Mouse (Mus musculus): ENCODE results near the gene Sfi1. TPM values are rescaled to one million over a fixed set of nuclear protein-coding genes. Genes with fewer than 3 reads are reported as not detected.

Gene Sfi1
- total and polyA plus RNA-seq, 3 experiments, result 10.2 to 25.2 (median 17.4) TPM

DNA sequence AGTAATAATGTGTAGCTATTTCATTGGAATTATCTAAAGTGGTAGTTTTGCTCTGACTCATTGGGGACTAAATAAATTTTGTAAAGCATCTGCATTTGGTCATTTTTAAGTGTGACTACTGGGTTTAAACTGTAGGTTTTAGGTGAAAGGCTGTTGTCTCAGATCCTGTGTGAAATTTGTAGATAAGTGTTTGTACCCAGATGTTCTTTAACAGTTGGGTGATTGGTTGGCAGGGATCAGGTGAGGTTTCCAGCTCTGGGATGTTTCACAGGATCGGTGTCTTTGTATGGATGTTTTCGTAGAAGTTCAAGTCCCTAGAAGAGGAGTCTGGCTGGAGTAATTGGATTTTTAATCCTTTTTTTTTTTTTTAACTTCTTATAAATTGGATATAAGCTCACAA lies 10.5 kb upstream of the Sfi1 start:
- in situ Hi-C loops (cut with MboI; ENCODE audit: low pct_ligation_motif_present, low pct_unique_long_range_greater_than_20kb, low sequenced_read_pairs) (no loop called here), dilution Hi-C loops (cut with MboI; ENCODE audit: extremely low pct_ligation_motif_present, extremely low pct_unique_long_range_greater_than_20kb, low sequenced_read_pairs) (no loop called here)
- H3K79me2 ChIP-seq (replicated peaks; ENCODE audit: control insufficient read depth, extremely low read depth, insufficient read depth, poor library complexity, severe bottlenecking), result peaks cover 57% of the 10 kb centered on the region
- peak overlapping the region; percentile 39 to 61 (median 52) for H3K4me3 ChIP-seq (replicated peaks in 1 of 3; ENCODE audit: low read depth in 2 of 3, low read length in 2 of 3, poor library complexity in 1 of 3)
- no peak overlapping the region; the same call in 1 of the 2 replicates for H3K27ac ChIP-seq (ENCODE audit: insufficient read depth, low read depth)
- H3K4me2 ChIP-seq (ENCODE audit: insufficient read depth, low read depth, poor library complexity, severe bottlenecking), result peak overlapping the region; percentile 65
- DNase-seq (ENCODE audit: extremely low read depth), result peak; percentile 41
- TF ChIP-seq NELFE (IDR thresholded peaks at IDR 0.05; ENCODE audit: low read depth, low read length) (no peak), CHD2 (IDR thresholded peaks at IDR 0.05; ENCODE audit: low read length) (no peak), EP300 (IDR thresholded peaks at IDR 0.05; ENCODE audit: low read length) (no peak), MEF2A (IDR thresholded peaks at IDR 0.05; ENCODE audit: borderline replicate concordance, low read depth, low read length) (no peak), RCOR1 (conservative IDR thresholded peaks at IDR 0.05; ENCODE audit: low read depth, low read length) (no peak), PAX5 (IDR thresholded peaks at IDR 0.05; ENCODE audit: low read length) (no peak), KAT2A (IDR thresholded peaks at IDR 0.05; ENCODE audit: insufficient replicate concordance, low read length) (no peak), SMC3 (IDR thresholded peaks at IDR 0.05; ENCODE audit: low read depth, low read length) (no peak), SIN3A (IDR thresholded peaks at IDR 0.05; ENCODE audit: low read length) (no peak)
- H3K27me3 ChIP-seq (replicated peaks), result no peaks in the 10 kb centered on the region
- peaks cover 21 to 39% of the 10 kb centered on the region in 2 experiments for H3K36me3 ChIP-seq (replicated peaks in 1 of 2; ENCODE audit: control insufficient read depth in 1 of 2, insufficient read depth in 1 of 2, low read length in 1 of 2)
- peaks cover 6 to 30% of the 10 kb centered on the region in 2 experiments; a peak in 3 of 4 replicates for H3K4me1 ChIP-seq (ENCODE audit: control insufficient read depth in 1 of 2, insufficient read depth in 2 of 2)
- no peaks in the 10 kb centered on the region for H3K9me3 ChIP-seq (replicated peaks; ENCODE audit: low read length)
- peak overlapping the region; percentile 94 for H3K9ac ChIP-seq (ENCODE audit: insufficient read depth, low read depth)

DNA sequence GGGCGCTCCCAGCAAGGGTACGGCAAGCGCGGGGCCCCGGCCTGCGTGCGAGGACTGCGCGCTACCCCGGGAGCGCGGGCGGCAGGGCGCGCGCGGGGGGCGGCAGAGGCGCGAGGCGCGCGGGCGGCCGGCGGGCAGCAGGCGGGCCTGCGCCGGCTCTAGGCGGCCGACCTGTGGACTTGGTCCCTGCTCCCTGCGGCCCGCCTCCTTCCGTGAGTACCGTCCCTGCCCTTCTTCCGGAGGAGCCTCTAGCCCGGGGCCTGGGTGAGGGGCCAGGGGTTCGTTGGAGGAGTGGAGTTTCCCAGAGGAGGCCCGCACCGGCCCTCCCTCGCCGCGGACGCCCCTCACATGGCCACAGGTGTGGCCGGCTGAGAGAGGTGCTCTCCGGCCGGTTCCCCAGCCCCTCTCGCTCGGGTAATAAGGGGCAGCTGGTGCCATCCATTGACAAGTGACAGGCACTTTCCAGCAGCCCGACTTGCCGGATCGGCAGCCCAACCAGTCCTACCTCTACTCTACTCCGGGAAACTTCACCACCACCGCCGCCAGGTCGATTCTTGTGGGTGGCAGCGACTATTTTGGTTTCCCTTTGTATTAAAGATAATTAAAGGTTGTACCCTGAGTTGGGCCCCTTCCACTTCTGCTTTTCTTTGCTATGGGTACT lies 9.6 kb upstream of the Sfi1 start:
- Histone ChIP-seq H3K36me3 (replicated peaks in 1 of 2; ENCODE audit: control insufficient read depth in 1 of 2, insufficient read depth in 1 of 2, low read length in 1 of 2) (peaks cover 17 to 32% of the 10 kb centered on the region in 2 experiments), H3K79me2 (replicated peaks; ENCODE audit: control insufficient read depth, extremely low read depth, insufficient read depth, poor library complexity, severe bottlenecking) (peaks cover 49% of the 10 kb centered on the region), H3K9me3 (replicated peaks; ENCODE audit: low read length) (no peaks in the 10 kb centered on the region), H3K4me3 (replicated peaks in 1 of 3; ENCODE audit: low read depth in 2 of 3, low read length in 2 of 3, poor library complexity in 1 of 3) (peak overlapping the region; percentile 52 to 86 (median 61)), H3K27ac (ENCODE audit: insufficient read depth, low read depth) (peak overlapping the region; percentile 92), H3K9ac (ENCODE audit: insufficient read depth, low read depth) (peak overlapping the region; percentile 94), H3K27me3 (replicated peaks) (no peaks in the 10 kb centered on the region), H3K4me2 (ENCODE audit: insufficient read depth, low read depth, poor library complexity, severe bottlenecking) (peak overlapping the region; percentile 21; the same call in 1 of the 2 replicates), H3K4me1 (ENCODE audit: control insufficient read depth in 1 of 2, insufficient read depth in 2 of 2) (peaks cover 6 to 30% of the 10 kb centered on the region in 2 experiments; a peak in 3 of 4 replicates)
- dilution Hi-C loops (cut with MboI; ENCODE audit: extremely low pct_ligation_motif_present, extremely low pct_unique_long_range_greater_than_20kb, low sequenced_read_pairs) (no loop called here), in situ Hi-C loops (cut with MboI; ENCODE audit: low pct_ligation_motif_present, low pct_unique_long_range_greater_than_20kb, low sequenced_read_pairs) (no loop called here)
- TF ChIP-seq ELF1 (IDR thresholded peaks at IDR 0.05; ENCODE audit: low read depth, low read length), result no peak
- DNase-seq (ENCODE audit: extremely low read depth), result peak; percentile 78

DNA sequence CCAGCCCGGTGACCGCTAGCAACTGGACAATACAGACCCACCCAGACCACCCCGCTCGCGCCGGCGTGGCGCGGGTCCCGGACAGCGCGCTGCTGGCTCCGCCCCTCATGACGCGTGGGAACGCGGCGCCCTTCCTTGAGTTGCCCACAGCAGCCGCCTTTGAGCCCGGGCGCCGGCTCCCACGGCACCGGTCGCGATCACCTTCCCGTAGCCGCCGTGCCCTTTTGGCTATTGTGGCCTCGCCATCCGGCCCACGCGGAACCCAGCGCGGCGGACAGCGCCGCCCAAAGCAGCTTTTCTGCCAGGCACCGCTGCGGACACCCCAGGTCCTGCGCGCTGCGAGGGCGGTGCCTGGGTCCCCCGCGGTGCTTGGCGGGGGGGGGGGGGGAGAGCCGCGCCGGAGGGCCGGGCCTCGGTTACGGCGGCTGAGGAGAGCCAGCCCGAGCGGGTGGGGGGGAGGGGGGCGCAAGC lies 9.0 kb upstream of the Sfi1 start, which contains the start of gene Eif4enif1:
TSS of gene Eif4enif1 (plus strand) at position 162 of the 471 bp plus-strand sequence.
- dilution Hi-C loops (cut with MboI; ENCODE audit: extremely low pct_ligation_motif_present, extremely low pct_unique_long_range_greater_than_20kb, low sequenced_read_pairs) (no loop called here), in situ Hi-C loops (cut with MboI; ENCODE audit: low pct_ligation_motif_present, low pct_unique_long_range_greater_than_20kb, low sequenced_read_pairs) (no loop called here)
- H3K4me2 ChIP-seq (ENCODE audit: insufficient read depth, low read depth, poor library complexity, severe bottlenecking), result peak within 1 kb of the TSS; percentile 63; the same call in 1 of the 2 replicates
- peak within 1 kb of the TSS; percentile 92 for H3K27ac ChIP-seq (ENCODE audit: insufficient read depth, low read depth)
- H3K79me2 ChIP-seq (replicated peaks; ENCODE audit: control insufficient read depth, extremely low read depth, insufficient read depth, poor library complexity, severe bottlenecking), result peaks cover 42% of the 10 kb centered on the region
- peaks cover 6 to 27% of the 10 kb centered on the region in 2 experiments; a peak in 3 of 4 replicates for H3K4me1 ChIP-seq (ENCODE audit: control insufficient read depth in 1 of 2, insufficient read depth in 2 of 2)
- H3K9ac ChIP-seq (ENCODE audit: insufficient read depth, low read depth), result peak within 1 kb of the TSS; percentile 94
- H3K4me3 ChIP-seq (replicated peaks in 1 of 3; ENCODE audit: low read depth in 2 of 3, low read length in 2 of 3, poor library complexity in 1 of 3), result peak within 1 kb of the TSS; percentile 52 to 86 (median 61)
- H3K9me3 ChIP-seq (replicated peaks; ENCODE audit: low read length), result no peaks in the 10 kb centered on the region
- peaks cover 14 to 28% of the 10 kb centered on the region in 2 experiments for H3K36me3 ChIP-seq (replicated peaks in 1 of 2; ENCODE audit: control insufficient read depth in 1 of 2, insufficient read depth in 1 of 2, low read length in 1 of 2)
- H3K27me3 ChIP-seq (replicated peaks), result no peaks in the 10 kb centered on the region
- peak; percentile 88 for DNase-seq (ENCODE audit: extremely low read depth)
- TF ChIP-seq ETS1 (conservative IDR thresholded peaks at IDR 0.05; ENCODE audit: low read depth, low read length) (no peak), PAX5 (IDR thresholded peaks at IDR 0.05; ENCODE audit: low read length) (no peak), SMC3 (IDR thresholded peaks at IDR 0.05; ENCODE audit: low read depth, low read length) (no peak), RAD21 (IDR thresholded peaks at IDR 0.05; ENCODE audit: low read depth, low read length) (no peak), CHD2 (IDR thresholded peaks at IDR 0.05; ENCODE audit: low read length) (no peak), JUN (IDR thresholded peaks at IDR 0.05; ENCODE audit: insufficient read depth, low read depth, low read length) (no peak), BHLHE40 (IDR thresholded peaks at IDR 0.05; ENCODE audit: low read depth, low read length) (no peak), ZNF384 (IDR thresholded peaks at IDR 0.05; ENCODE audit: low read depth, low read length) (no peak)
